Mouse (Mus musculus) hindbrain, embryonic 12.5 days (tissue): ENCODE data around the gene Cdk5r1. TPM values are rescaled to one million over a fixed set of nuclear protein-coding genes. Genes with fewer than 3 reads are reported as not detected.

ENCODE experiments used
- ATAC-seq: fragments of 200-750 bp; cut with Nextera tagmentation; 2 replicates; pipeline ENCODE4 v1.8.0; 2017; ENCODE audit warnings: moderate TSS enrichment; ENCODE audit not compliant: low FRiP score
- H3K27ac ChIP-seq: fragments of 300-500 bp; sonication (generic); 2 replicates; pipeline ENCODE4 v1.5.1; 2016; ENCODE audit warnings: mild to moderate bottlenecking
- H3K27me3 ChIP-seq: fragments of 300-500 bp; sonication (generic); 2 replicates; pipeline ENCODE4 v1.6.1; 2016; ENCODE audit warnings: mild to moderate bottlenecking
- H3K36me3 ChIP-seq: fragments of 300-500 bp; sonication (generic); 2 replicates; pipeline ENCODE4 v1.6.1; 2016; ENCODE audit warnings: mild to moderate bottlenecking
- H3K4me1 ChIP-seq: fragments of 300-500 bp; sonication (generic); 2 replicates; pipeline ENCODE4 v1.6.1; 2016
- H3K4me2 ChIP-seq: fragments of 300-500 bp; sonication (generic); replicated peaks from 2 replicates; pipeline ENCODE4 v1.6.1; 2016; ENCODE audit warnings: mild to moderate bottlenecking
- H3K4me3 ChIP-seq: fragments of 300-500 bp; sonication (generic); 2 replicates; pipeline ENCODE4 v1.5.1; 2016; ENCODE audit warnings: mild to moderate bottlenecking
- H3K9ac ChIP-seq: fragments of 300-500 bp; sonication (generic); 2 replicates; pipeline ENCODE4 v1.6.1; 2016; ENCODE audit warnings: mild to moderate bottlenecking, moderate library complexity
- H3K9me3 ChIP-seq: fragments of 300-500 bp; sonication (generic); replicated peaks from 2 replicates; pipeline ENCODE4 v1.6.1; 2016; ENCODE audit warnings: mild to moderate bottlenecking
- WGBS: fragments of 180-500 bp; shearing (Covaris S2); methylation state at CpG from one replicate; pipeline ENCODE4 v1.1.7; 2016; 5-methylcytosine and 5-hydroxymethylcytosine counted together
- polyA plus RNA-seq: library from polyadenylated mRNA; unstranded; fragments of >200 nt; fragmentation: Nextera tagmentation; extraction: Ambion mirVana; gene quantifications from 2 replicates; pipeline ENCODE4 v1.2.1, GENCODE M21; 2016

Cdk5r1 gene
- polyA plus RNA-seq, 1 experiment from 2014 or later, result 76.3 TPM

GRCm38 (mm10) chr11:80496640-80497039 is 19.8 kb downstream of the Cdk5r1 start:
- ATAC-seq, result no peak
- no peaks in the 10 kb centered on the region for H3K9me3 ChIP-seq
- no peak overlapping the region for H3K4me2 ChIP-seq
- whole genome bisulfite sequencing, result 78% methylated on average over 1 of the region's 1 CpGs
- H3K27ac ChIP-seq, result no peak overlapping the region
- no peaks in the 10 kb centered on the region for H3K27me3 ChIP-seq
- peaks cover 25% of the 10 kb centered on the region for H3K4me1 ChIP-seq
- no peak overlapping the region for H3K9ac ChIP-seq
- H3K4me3 ChIP-seq, result no peak overlapping the region
- no peaks in the 10 kb centered on the region for H3K36me3 ChIP-seq

- H3K27ac ChIP-seq, result no peak overlapping the region
- H3K4me1 ChIP-seq, result peaks cover 25% of the 10 kb centered on the region
- no peak overlapping the region for H3K4me2 ChIP-seq
- no peaks in the 10 kb centered on the region for H3K9me3 ChIP-seq
- WGBS, result 80% methylated on average over 10 of the region's 10 CpGs
- no peaks in the 10 kb centered on the region for H3K27me3 ChIP-seq
- no peak overlapping the region for H3K4me3 ChIP-seq
- no peak for ATAC-seq
- no peaks in the 10 kb centered on the region for H3K36me3 ChIP-seq
- H3K9ac ChIP-seq, result no peak overlapping the region
These were observed 20.5 kb downstream of the Cdk5r1 start for GRCm38 (mm10) chr11:80497225-80497919.

- H3K27ac ChIP-seq, result peak overlapping the region; percentile 62
- H3K4me2 ChIP-seq, result 0 out of 2 replicates have a peak overlapping the region, but pooled peaks have one; percentile 3
- 42% methylated on average over 11 of the region's 11 CpGs for WGBS
- H3K4me3 ChIP-seq, result no peak overlapping the region
- 0 out of 2 replicates have a peak, but pooled peaks have one; percentile 38 for ATAC-seq
- H3K27me3 ChIP-seq, result no peaks in the 10 kb centered on the region
- no peaks in the 10 kb centered on the region for H3K9me3 ChIP-seq
- H3K9ac ChIP-seq, result no peak overlapping the region; the same call in 1 of the 2 replicates
- no peaks in the 10 kb centered on the region for H3K36me3 ChIP-seq
- H3K4me1 ChIP-seq, result peaks cover 30% of the 10 kb centered on the region
These were observed 21.7 kb downstream of the Cdk5r1 start for GRCm38 (mm10) chr11:80498328-80499070.

- Histone ChIP-seq H3K4me2 (no peak overlapping the region), H3K36me3 (no peaks in the 10 kb centered on the region), H3K9ac (no peak overlapping the region), H3K4me3 (no peak overlapping the region), H3K9me3 (no peaks in the 10 kb centered on the region), H3K4me1 (peaks cover 40% of the 10 kb centered on the region), H3K27me3 (no peaks in the 10 kb centered on the region), H3K27ac (peak overlapping the region; percentile 62; the same call in 1 of the 2 replicates)
- no peak for ATAC-seq
- 78% methylated on average over 4 of the region's 4 CpGs for WGBS
These were observed 22.7 kb downstream of the Cdk5r1 start for GRCm38 (mm10) chr11:80499550-80499952.

- 0 out of 2 replicates have a peak overlapping the region, but pooled peaks have one; percentile 53 for H3K9ac ChIP-seq
- peaks cover 50% of the 10 kb centered on the region for H3K4me1 ChIP-seq
- WGBS, result 76% methylated on average over 6 of the region's 6 CpGs
- H3K36me3 ChIP-seq, result no peaks in the 10 kb centered on the region
- H3K4me2 ChIP-seq, result peak overlapping the region; percentile 31; the same call in 1 of the 2 replicates
- no peaks in the 10 kb centered on the region for H3K27me3 ChIP-seq
- H3K27ac ChIP-seq, result peak overlapping the region; percentile 99
- no peak overlapping the region for H3K4me3 ChIP-seq
- no peaks in the 10 kb centered on the region for H3K9me3 ChIP-seq
- no peak for ATAC-seq
These were observed 26.5 kb downstream of the Cdk5r1 start for GRCm38 (mm10) chr11:80503281-80503680.

GRCm38 (mm10) chr11:80503726-80504452 is 27.1 kb downstream of the Cdk5r1 start:
- Histone ChIP-seq H3K36me3 (no peaks in the 10 kb centered on the region), H3K4me2 (peak overlapping the region; percentile 31), H3K9ac (peak overlapping the region; percentile 53; the same call in 1 of the 2 replicates), H3K4me1 (peaks cover 49% of the 10 kb centered on the region), H3K27ac (peak overlapping the region; percentile 99), H3K27me3 (no peaks in the 10 kb centered on the region), H3K4me3 (no peak overlapping the region), H3K9me3 (no peaks in the 10 kb centered on the region)
- ATAC-seq, result peak; percentile 95
- 13% methylated on average over 13 of the region's 13 CpGs for WGBS

GRCm38 (mm10) chr11:80504519-80505385 is 27.9 kb downstream of the Cdk5r1 start:
- H3K4me2 ChIP-seq, result peak overlapping the region; percentile 31
- ATAC-seq, result peak; percentile 44; the same call in 1 of the 2 replicates
- no peaks in the 10 kb centered on the region for H3K9me3 ChIP-seq
- H3K27ac ChIP-seq, result peak overlapping the region; percentile 99
- WGBS, result 34% methylated on average over 6 of the region's 6 CpGs
- no peak overlapping the region for H3K4me3 ChIP-seq
- peaks cover 45% of the 10 kb centered on the region for H3K4me1 ChIP-seq
- H3K27me3 ChIP-seq, result no peaks in the 10 kb centered on the region
- H3K9ac ChIP-seq, result peak overlapping the region; percentile 47; the same call in 1 of the 2 replicates
- H3K36me3 ChIP-seq, result no peaks in the 10 kb centered on the region

GRCm38 (mm10) chr11:80505581-80505980 is 28.8 kb downstream of the Cdk5r1 start:
- Histone ChIP-seq H3K27me3 (no peaks in the 10 kb centered on the region), H3K4me2 (no peak overlapping the region), H3K4me1 (peaks cover 38% of the 10 kb centered on the region), H3K9ac (no peak overlapping the region), H3K4me3 (no peak overlapping the region), H3K27ac (peak overlapping the region; percentile 99; the same call in 1 of the 2 replicates), H3K9me3 (no peaks in the 10 kb centered on the region), H3K36me3 (no peaks in the 10 kb centered on the region)
- no peak for ATAC-seq
- 77% methylated on average over 3 of the region's 3 CpGs for WGBS

GRCm38 (mm10) chr11:80506483-80506882 is 29.7 kb downstream of the Cdk5r1 start:
- no peak overlapping the region for H3K9ac ChIP-seq
- H3K4me2 ChIP-seq, result no peak overlapping the region
- no peaks in the 10 kb centered on the region for H3K9me3 ChIP-seq
- H3K27me3 ChIP-seq, result no peaks in the 10 kb centered on the region
- H3K27ac ChIP-seq, result no peak overlapping the region
- no peaks in the 10 kb centered on the region for H3K36me3 ChIP-seq
- H3K4me3 ChIP-seq, result no peak overlapping the region
- no peak for ATAC-seq
- H3K4me1 ChIP-seq, result peaks cover 38% of the 10 kb centered on the region

GRCm38 (mm10) chr11:80507791-80508190 is 31.0 kb downstream of the Cdk5r1 start:
- 89% methylated on average over 6 of the region's 6 CpGs for WGBS
- Histone ChIP-seq H3K4me3 (no peak overlapping the region), H3K27me3 (no peaks in the 10 kb centered on the region), H3K4me1 (peaks cover 42% of the 10 kb centered on the region), H3K9ac (no peak overlapping the region), H3K27ac (no peak overlapping the region), H3K4me2 (no peak overlapping the region), H3K9me3 (no peaks in the 10 kb centered on the region), H3K36me3 (no peaks in the 10 kb centered on the region)
- no peak for ATAC-seq

GRCm38 (mm10) chr11:80508361-80509175 is 31.7 kb downstream of the Cdk5r1 start:
- peaks cover 36% of the 10 kb centered on the region for H3K4me1 ChIP-seq
- H3K27me3 ChIP-seq, result no peaks in the 10 kb centered on the region
- H3K4me2 ChIP-seq, result no peak overlapping the region
- H3K36me3 ChIP-seq, result no peaks in the 10 kb centered on the region
- no peak overlapping the region for H3K9ac ChIP-seq
- ATAC-seq, result no peak
- no peaks in the 10 kb centered on the region for H3K9me3 ChIP-seq
- no peak overlapping the region for H3K27ac ChIP-seq
- H3K4me3 ChIP-seq, result no peak overlapping the region
- 44% methylated on average over 19 of the region's 19 CpGs for WGBS
